In the genomic region with DNA sequence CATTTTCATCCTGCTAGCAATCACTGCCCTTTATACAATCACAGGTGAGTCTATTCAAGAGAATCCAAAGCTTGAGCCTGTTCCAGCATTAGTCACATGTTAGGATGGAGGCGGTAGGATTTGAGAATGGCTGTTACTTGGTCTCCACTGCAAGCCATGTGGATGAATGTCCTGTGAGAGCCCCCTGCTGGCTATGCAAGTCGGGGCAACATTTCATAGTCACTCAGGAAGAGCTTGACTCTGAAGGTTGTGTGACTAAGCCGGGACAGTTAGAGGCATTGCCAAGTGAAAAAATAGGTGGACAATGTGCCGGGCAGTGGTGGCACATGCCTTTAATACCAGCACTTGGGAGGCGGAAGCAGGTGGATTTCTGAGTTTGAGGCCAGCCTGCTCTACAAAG, we compare ENCODE assay signal across 9 mouse cellular contexts. TPM values are rescaled to one million over a fixed set of nuclear protein-coding genes. Genes with fewer than 3 reads are reported as not detected.
DNase-seq lines count a peak whose midpoint lies in the region; ATAC-seq and TF ChIP-seq lines count a peak whose summit lies in the region.
"Had no signal": no experiment of that assay in that cellular context is flagged by ENCODE, and none has a peak within 500 bp of the region (broad histone marks: within the 10 kb centered on the region; RNA-seq: fewer than 3 reads in every experiment).

No protein-coding gene starts in this region.

- 48% methylated on average over 5 of the region's 5 CpGs for WGBS in kidney, embryonic 16.5 days
- 53% methylated on average over 5 of the region's 5 CpGs for WGBS in hindbrain, postnatal 0 days

- DNase-seq in kidney, adult 18-20 months = peak; percentile 32
- peak; percentile 54 for DNase-seq in adipocyte (ENCODE audit: low spot score)
- peak; percentile 9 for DNase-seq in hindbrain, postnatal 0 days (ENCODE audit: low spot score)
- DNase-seq in retina, postnatal 1 day = peak; percentile 47
- DNase-seq in layer of hippocampus, adult 9-11 months = no peak
- no peak for DNase-seq in cerebellum, postnatal 4 days (ENCODE audit: low spot score in 2 of 2)

- H3K9ac ChIP-seq in kidney, embryonic 16.5 days (replicated peaks; ENCODE audit: low read length) = no peak overlapping the region
- no peak overlapping the region for H3K9ac ChIP-seq in hindbrain, postnatal 0 days (replicated peaks; ENCODE audit: low read length)

- no peak overlapping the region for H3K4me2 ChIP-seq in kidney, embryonic 16.5 days (replicated peaks; ENCODE audit: low read depth, low read length)
- no peak overlapping the region for H3K4me2 ChIP-seq in hindbrain, postnatal 0 days (ENCODE audit: low read depth, low read length)

- H3K27me3 ChIP-seq in kidney, embryonic 16.5 days (ENCODE audit: insufficient read depth, low read length) = peaks cover 2% of the 10 kb centered on the region; the same call in 1 of the 2 replicates
- H3K27me3 ChIP-seq in hindbrain, postnatal 0 days (ENCODE audit: insufficient read depth, low read length) = no peaks in the 10 kb centered on the region

- 0 out of 2 replicates have a peak, but pooled peaks cover 2% of the 10 kb centered on the region for H3K4me1 ChIP-seq in kidney, embryonic 16.5 days (ENCODE audit: insufficient read depth, low read length)
- H3K4me1 ChIP-seq in hindbrain, postnatal 0 days (ENCODE audit: insufficient read depth, low read length) = no peaks in the 10 kb centered on the region

- no peaks in the 10 kb centered on the region for H3K9me3 ChIP-seq in kidney, embryonic 16.5 days (ENCODE audit: low read length)
- no peaks in the 10 kb centered on the region for H3K9me3 ChIP-seq in hindbrain, postnatal 0 days (ENCODE audit: low read length)

- no peak overlapping the region for H3K4me3 ChIP-seq in kidney, embryonic 16.5 days (ENCODE audit: low read length)
- H3K4me3 ChIP-seq in hindbrain, postnatal 0 days (ENCODE audit: low read length) = no peak overlapping the region

- ATAC-seq in kidney, embryonic 16.5 days (ENCODE audit: low FRiP score, low TSS enrichment) = no peak
- ATAC-seq in CD4-positive, CD25-positive, alpha-beta regulatory T cell, adult 4 months = peak; percentile 60
- no peak for ATAC-seq in hindbrain, postnatal 0 days

- no peaks in the 10 kb centered on the region for H3K36me3 ChIP-seq in kidney, embryonic 16.5 days (ENCODE audit: insufficient read depth, low read length)
- H3K36me3 ChIP-seq in hindbrain, postnatal 0 days (ENCODE audit: insufficient read depth, low read length) = no peaks in the 10 kb centered on the region

- TF ChIP-seq CTCF in hindbrain, postnatal 0 days (IDR thresholded peaks at IDR 0.05; ENCODE audit: low read depth) = peak; percentile 48

- H3K27ac ChIP-seq in kidney, embryonic 16.5 days (ENCODE audit: low read length) = no peak overlapping the region
- no peak overlapping the region for H3K27ac ChIP-seq in hindbrain, postnatal 0 days

RNA-seq across cellular contexts. Expression of gene Slc5a1, which starts 40.0 kb away (rescaled TPM):
- 18.3 and 20.8 TPM in 2 replicates for polyA plus RNA-seq in kidney, embryonic 16.5 days (2015; fragmentation: Nextera tagmentation; extraction: Ambion mirVana)
- not detected for polyA plus RNA-seq in CD4-positive, CD25-positive, alpha-beta regulatory T cell, adult 4 months (2017; shearing (Covaris generic))
- total RNA-seq in hindbrain, postnatal 0 days (2014; rRNA removed) = 0.93 and 1.2 TPM in 2 replicates
- 0.61 and 0.78 TPM in 2 replicates for polyA plus RNA-seq in hindbrain, postnatal 0 days (2015; fragmentation: Nextera tagmentation; extraction: Ambion mirVana)
- polyA plus RNA-seq: frontal cortex, adult 2 months had no signal

Comparison
In these comparisons a context has a peak if more than half of its experiments do, and no peak if none do; other contexts are left out.
1. DNase-seq: peak in kidney, adult 18-20 months (single experiment), adipocyte (single experiment), hindbrain, postnatal 0 days (single experiment) and retina, postnatal 1 day (single experiment); none in layer of hippocampus, adult 9-11 months (single experiment) and cerebellum, postnatal 4 days (0 of 2).
2. RNA of gene Slc5a1, which starts 40.0 kb away (polyA plus RNA-seq): 18.3 to 20.8 TPM in kidney, embryonic 16.5 days; 0.61 to 0.78 TPM in hindbrain, postnatal 0 days and not detected in CD4-positive, CD25-positive, alpha-beta regulatory T cell, adult 4 months; every median in the first group is over 10 times any median in the second.